Mouse (Mus musculus) layer of hippocampus, postnatal 36 days (tissue): ENCODE measurements at regions not wholly inside any gene's neighbourhood (a gene's known extent, or its start where the extent isn't known, plus 50 kb on each side); places are given as distances from the start of the nearest gene placed in this dataset.

ENCODE experiments used
- DNase-seq, 2 experiments: peaks; one replicate each; pipeline ENCODE4 v3.0.0; 2022

DNA sequence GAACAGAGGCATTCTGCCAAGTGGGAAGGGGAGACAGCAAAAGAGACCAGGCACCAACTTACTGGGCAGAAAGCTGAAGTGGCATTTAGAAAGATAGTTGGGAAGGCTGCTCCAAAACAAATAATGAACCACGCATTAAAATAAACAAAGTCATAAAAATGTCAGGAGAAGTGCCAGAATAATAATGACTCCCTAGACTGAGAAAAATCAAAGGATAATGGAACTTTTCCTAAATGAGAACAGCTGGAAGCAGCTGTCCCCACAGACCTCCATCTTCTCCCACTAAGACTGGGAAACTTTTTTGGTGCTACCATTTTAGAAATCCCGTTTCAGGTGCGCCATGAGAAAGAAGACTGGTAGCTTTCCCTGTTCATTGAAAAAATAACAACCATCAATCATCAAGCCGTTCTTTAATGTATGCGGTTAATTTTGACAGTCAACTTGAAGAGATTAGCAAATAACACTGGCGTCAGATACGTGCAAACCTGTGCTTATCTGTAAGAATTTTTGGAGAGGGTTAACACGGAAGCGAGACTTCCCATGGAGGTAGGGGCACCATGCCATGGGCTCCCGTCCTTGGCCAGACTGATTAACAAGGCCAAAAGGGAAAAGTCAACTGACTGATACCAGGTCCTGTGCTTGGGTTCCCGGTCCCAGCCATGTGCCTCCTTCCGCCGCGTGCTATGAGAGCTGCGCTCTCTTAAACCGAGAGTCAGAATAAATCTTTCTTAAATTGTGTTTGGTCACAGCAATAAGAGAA, 286.1 kb upstream of the Id4 start:
- no peak for DNase-seq

DNA sequence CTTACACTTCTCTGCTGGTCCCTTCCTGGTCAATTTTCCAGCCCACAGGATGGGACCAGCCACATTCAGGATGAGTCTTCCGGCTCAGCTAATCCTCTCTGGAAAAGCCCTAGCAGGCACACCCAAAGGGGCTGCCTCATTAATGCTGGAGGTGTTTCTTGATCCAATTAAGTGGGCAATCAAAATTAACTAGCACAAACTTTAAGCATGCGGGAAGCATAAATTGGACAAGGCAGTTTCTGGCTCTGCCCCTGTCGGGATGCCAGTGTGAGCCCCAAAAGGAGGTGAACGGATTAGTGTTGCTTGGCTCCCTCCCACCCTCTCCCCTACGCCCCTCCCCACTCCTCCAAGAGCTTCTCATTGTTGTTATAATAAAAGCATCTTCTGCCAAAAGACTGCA, 262.5 kb upstream of the Id4 start:
- no peak for DNase-seq

DNA sequence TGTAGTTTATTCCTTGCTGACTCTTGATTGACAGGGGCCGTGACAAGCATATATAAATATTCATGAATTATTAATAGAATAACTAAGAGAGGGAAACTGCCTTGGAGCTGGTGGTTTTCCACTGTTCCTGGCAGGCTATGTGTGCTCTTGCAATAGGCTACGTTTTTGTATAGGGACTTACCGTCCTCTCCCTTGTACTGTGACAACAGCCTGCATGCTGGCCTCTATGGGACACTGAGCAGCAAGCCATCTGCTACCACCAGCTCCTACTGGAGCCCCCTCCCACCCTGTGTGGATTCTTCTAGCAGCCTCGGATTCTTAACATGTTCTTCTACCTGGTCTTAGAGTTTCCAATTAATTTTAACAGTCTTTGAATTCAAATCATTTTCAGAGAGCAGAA, 261.6 kb upstream of the Id4 start:
- DNase-seq: no peak

DNA sequence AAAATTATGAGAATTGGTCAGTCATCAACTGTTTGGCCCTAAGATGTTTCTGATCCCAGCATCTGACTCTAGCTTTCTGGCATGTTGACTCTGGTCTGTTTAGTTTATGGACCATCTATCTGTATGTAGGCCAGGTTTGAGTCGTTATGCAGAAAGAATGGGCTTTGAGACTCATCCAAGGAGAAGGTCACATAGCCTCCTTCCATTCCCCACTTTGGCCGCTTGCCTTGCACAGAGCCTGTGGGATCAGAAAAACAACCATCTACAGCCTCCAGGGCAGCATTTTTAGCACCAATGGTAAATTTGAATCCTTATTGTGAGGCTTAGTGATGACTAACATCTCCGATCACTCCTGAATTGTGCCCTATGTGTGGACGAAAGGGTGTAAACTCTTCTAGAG, 257.9 kb upstream of the Id4 start:
- DNase-seq: no peak

DNA sequence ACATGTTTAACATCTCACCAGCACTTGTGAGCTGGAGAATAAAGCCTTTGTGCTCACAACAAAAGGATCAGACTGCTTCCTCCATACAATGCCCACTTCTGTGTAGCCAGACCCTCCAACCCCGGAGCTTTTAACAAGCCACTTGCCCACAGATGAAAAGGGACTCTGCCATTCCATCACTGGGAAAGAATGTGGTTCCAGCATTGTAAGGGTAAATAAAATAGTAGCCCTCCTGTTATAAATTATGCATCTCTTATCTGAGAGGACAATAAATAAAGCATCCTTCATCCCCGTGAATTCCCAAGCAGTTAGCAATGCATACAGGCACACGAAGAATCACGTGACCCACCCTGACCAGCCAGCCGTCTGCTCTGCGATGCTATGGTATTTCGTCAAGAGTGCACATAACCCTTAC, 247.7 kb upstream of the Id4 start:
- DNase-seq: no peak

DNA sequence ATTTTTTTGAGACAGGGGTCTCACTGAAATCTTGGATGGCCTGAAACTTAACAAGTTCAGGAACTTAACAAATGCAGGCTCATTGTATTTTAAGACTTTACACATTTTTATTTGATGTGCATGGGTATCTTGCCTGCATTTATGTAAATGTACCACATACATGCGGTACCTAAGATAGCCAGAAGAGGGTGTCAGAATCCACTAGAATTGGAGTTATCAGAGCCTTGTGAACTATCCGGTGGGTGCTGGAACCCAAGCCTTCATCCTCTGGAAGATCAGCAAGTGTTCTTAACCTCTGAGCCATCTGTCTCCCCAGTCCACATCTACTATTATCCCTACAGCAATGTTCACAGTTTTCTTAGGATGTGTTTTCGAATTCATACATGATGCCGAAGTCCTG, 245.7 kb upstream of the Id4 start:
- no peak for DNase-seq

DNA sequence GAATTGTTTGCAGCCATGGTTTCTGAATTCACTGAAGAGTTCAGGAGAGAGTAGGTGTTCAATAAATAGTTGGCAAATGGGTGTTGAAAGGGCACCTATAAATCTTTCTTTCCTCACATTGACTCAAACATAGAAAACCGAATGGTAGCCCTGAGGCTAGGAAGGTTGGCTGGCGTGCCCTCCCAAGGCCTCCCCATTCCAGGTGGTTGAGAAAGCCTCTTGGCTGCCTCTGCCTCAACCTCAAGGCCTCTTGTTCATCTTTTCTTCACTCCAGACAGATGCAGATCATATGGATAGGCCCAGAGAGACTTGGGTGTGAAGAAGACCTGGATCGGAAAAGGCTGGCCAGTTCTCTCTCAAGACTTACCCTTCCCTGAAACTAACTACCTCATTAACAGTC, 245.0 kb upstream of the Id4 start:
- no peak for DNase-seq

DNA sequence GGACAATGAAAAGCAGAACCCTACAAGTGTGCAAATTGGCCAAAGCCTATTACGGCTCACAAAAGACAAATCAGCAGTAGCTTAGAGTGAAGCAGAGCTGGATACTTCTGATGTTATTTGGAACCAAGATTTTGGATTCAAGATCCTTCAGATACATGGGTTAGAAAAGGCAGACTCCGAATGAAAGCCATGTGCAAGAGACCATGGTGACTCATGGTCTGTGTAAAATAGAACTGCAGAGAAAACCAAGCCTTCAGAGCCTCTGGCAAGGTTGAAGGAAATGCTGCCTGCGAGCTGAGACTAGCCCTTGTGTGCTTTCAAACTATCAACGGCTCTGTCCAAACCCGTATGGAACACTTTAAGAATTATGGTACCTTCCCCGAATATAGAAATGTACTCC, 244.4 kb upstream of the Id4 start:
- DNase-seq: no peak

DNA sequence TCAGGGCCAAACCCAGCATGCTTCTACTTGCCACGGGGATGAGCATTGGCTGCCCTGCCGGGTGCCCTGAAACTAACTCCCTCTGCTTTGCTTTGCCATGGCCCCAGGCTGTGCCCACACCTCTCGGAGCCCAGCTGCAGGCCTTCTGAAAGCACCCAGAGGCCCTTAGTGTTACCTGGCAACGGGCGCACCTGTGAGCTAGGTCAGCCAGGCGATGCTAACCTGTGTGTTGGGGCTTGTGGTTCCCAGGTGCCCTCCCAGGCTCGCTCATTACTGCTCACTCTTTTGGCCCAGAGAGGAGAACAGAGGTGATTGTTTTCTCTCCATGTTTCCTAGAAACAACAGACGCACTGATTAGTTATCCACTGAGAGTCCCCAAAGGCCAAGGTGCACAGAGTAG, 243.4 kb upstream of the Id4 start:
- DNase-seq: no peak

DNA sequence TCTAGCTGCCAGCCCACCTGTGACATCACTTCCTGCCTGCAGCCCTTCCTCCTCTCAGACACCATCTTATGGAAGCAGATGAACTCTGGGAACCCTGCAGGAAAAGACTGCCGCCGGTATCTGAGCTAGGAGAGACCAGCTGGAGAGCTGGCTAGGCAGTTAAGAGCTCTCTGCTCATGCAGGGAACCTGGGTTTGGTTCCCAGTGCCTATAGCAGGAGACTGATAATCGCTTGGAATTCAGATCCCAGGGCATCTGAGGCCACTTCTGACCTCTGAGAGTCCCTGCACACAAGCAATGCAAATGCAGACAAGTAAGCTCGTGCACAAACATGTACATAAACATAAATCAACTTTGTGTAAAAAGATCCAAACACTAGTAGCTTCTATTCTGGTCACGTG, 242.4 kb upstream of the Id4 start:
- no peak for DNase-seq

DNA sequence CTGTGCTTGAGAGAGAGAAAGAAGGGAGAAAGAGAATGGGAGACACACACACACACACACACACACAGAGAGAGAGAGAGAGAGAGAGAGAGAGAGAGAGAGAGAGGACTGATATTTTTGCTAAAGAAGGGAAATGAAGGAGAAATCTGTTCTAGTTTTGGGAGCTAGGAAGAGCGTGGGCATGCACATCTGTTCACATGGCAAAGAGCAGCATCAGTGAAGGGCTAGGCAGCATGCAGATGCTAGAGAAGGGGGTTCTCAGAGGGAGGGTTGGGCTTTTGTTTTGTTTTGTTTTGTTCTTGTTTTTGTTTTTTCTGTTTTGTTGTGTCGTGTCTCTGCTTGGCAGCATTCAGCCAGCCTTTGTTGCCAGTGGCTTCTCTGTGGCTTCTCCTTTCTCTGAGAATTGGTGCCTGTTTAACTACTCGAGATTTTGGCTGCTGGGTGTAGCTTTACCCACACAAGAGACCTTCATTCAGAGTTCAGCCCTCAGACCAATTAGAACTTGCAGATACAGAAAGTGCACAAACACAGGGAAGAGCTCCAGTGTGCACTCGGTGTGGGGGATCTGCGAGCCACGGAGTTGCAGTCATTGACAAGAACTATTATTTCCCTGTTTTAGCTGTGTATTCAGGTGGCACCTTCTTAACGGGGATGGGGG, 237.9 kb upstream of the Id4 start:
- DNase-seq: no peak

DNA sequence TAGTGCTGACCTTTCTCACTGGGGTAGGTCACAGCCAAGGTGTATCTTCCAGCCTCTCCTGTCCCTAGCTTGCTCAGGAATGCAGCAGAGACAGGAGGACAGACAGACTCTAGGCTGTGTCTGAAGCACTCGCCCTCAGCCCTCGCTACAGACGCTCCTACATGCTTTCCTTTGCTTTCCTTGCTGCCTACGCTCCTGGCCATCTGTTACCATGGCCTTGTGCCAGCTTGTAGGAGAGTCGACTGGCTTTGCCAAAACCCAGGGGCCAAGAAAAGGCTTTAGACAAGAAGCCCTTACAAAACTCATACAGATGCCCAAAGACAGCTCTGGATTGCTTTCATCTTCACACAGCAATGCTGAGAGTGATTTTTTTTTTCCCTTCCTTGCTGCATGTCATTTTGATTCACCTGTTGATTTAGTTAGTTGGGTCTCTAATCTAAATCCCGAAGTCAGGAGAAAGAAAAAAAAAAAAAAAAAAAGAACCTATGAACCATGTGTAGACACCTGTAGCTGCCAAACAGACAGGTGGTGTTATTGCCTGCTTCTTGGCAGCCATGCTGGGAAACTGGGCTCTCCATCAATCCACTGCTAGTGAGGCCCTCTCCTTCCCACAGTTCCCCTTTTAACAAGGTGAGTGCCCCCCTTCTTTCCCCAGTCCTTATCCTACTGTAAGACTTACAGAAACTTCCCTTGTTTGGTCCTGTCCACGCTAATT, 233.1 kb upstream of the Id4 start:
- DNase-seq: peak; percentile 45 to 54

DNA sequence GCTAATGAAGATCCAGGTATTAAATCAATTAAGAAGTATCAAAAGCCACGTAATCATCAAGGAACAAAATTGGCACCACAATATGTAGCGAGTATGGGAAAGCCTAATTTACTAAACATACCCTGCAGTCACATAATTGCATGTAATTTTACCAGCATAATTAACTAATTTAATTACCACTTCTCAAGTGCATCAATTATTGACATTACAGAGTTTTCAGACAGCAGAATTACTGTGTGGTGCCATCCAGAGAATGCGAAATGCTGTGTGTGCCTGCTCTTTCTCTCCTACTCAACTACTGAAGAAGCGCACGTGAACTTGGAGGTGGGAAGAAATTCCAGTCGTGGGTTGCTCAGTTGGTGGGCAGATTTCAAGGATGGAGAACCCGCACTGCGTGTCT, 229.5 kb upstream of the Id4 start:
- no peak for DNase-seq

DNA sequence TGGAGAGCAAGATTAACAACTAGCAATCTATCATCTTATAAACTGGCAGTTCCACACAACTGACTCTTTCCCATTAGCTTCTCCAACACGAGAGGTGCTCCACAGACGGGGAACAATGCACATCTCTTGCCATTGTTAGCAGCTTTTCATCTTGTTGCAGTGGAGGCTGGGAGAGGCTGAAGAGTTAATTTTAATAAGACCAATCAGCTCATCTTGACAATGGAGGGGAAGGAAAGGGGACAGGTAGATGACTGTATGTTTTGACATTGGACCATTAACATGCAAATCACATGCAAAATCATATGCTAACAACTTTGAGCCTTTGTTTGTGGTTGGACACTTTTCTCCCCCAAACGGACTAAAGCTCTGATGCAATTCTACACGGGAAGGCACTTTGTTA, 218.9 kb upstream of the Id4 start:
- no peak for DNase-seq

DNA sequence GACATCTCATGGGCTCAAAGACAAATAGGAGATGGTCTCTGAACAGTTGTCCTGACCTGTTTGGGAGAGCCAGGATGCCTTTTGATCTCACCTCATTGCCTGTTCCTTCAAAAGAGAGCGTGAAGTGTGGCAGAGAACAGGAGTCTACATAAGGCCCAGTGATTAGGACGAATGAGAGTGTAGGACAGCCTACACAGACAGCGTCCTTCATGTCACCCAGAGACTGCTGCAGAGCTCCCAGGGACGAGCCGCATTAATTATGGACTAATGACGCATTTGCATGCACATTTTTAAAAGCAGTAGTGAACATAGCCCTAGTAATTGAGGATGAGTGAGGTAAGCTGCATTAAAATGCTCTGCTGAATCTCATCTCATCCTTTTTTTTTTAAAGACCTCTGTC, 218.5 kb upstream of the Id4 start:
- no peak for DNase-seq

DNA sequence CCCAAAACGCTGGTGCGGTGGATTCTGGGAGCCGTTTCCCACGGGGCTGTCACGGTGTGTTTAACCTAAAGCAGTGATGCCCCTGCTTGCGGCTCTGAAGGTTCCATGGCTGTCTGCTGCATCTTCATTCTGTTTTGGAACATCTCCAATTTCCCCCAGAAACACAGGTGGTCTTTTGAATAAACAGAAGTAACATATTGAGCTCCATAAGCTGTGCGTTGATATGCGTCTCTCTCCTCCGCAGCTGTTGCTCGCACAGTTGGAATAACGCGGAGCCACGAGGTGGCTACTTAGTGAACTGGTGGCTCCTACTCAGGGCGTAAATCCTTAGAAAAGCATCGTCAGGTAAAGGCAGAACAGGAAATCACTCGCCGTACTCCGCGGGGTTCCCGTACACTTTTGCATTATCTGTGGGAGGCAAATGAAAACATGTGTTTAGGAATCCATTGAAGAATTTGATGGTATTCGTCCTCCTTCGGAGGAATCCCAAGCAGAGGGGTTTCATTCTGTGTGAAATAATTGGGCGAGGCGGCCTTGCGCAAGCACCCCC, 214.8 kb upstream of the Id4 start:
- DNase-seq: no peak

DNA sequence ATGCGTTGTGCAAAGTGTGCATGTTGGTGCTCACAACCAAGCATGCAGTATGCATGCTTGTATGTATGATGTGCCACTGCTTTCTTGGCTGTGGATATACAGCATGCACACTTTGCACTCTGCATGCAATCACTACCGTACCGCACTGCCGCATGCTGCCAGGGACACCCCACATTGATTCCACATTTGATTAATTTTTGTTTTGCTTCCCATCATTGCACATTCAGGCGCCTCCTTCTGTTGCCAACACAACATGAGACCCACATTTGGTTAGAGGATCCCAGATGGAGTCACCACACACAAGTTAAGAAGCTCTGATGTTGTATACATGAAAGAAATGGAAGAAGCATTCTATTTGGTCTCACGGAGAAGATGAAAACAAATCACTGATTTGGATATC, 211.2 kb upstream of the Id4 start:
- DNase-seq: no peak

DNA sequence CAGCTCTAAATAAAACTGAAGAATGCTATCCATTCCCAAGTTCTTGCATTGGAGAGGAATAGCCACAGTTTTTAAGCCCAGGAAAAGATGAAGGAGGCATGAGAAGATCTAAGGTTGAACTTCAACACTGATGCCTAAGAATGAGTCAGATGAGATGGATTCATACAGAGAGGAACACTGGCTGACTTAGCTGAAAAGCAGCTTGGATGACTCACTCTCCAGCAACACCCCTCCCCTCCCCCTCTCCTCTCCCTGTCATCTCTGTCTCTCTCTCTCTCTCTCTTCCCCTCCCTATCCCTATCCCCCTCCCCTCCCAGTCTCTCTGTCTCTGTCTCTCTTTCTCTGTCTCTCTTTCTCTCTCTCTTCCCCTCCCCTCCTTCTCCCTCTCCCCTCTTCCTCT, 186.4 kb upstream of the Id4 start:
- no peak for DNase-seq

DNA sequence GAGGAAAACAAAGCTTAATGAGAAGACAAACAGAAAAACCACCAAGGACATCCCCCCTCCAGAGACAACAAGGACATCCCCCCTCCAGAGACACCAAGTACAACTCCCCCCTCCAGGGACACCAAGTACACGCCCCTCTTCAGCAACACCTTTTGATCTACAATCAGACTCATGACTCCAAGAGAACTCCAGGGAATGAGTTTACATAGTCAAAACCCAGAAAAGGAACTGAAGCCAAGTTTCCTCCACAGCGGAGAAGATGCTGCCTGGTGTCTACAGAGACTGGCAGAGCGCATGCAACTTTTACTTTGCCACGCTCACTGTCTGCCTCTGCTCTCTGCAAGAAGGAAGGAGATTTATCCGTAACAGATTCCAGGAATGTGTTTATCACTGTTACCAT, 185.7 kb upstream of the Id4 start:
- DNase-seq: no peak

DNA sequence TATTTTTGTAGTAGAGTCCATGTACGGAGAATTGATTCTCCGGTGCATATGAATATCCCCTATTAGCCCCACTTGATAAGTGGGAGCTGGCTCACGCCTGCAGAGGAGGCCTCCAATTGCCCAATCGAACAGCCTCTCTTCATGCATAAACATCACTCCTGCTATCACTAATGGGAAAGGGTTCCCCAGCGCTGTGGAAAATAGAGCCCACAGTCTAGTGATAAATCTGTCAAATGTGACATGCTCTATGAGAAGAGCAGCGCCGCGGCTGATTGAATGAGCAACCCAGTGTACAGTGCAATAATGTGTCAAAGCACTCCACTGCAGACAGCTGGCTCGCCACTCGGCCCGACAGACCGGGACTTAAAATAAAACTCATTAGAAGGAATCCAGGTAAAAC, 182.8 kb upstream of the Id4 start:
- no peak for DNase-seq

DNA sequence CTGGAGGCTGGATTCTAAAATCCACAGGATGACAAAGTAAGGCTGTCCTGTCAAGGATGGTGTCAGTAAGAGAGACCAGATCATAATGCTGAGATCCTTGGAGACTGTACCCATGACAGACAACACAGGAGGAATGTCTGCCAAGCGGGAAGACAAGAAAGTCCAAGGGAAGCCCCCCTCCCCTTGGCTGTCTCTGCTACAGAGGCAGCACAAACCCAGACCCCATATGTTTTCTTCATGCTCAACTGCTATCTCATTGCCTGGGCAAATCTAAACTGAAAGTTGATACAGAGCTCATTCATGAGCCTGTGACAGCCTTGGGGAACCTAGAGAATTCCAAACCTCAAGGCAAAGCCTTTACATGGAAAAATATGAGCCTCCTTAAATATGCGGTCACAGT, 177.7 kb upstream of the Id4 start:
- DNase-seq: no peak

DNA sequence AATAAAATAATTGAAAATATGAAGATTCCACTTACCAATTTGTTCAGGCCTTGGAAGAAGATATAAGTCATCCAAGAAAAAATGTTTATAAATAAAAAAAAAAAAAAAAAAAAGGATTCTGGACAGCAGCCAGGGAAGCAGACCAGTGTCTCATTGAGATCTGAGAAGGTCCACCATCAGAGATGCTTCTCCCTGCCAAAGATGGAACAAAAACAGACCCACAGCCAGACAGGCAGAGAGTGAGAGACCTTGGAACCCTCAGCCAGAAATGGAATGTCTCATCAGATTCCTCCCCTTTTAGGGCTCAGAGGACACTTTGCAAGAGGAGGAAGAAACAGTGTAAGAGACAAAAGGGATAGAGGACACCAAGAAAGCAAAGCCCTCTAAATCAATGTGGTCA, 177.2 kb upstream of the Id4 start:
- DNase-seq: no peak

DNA sequence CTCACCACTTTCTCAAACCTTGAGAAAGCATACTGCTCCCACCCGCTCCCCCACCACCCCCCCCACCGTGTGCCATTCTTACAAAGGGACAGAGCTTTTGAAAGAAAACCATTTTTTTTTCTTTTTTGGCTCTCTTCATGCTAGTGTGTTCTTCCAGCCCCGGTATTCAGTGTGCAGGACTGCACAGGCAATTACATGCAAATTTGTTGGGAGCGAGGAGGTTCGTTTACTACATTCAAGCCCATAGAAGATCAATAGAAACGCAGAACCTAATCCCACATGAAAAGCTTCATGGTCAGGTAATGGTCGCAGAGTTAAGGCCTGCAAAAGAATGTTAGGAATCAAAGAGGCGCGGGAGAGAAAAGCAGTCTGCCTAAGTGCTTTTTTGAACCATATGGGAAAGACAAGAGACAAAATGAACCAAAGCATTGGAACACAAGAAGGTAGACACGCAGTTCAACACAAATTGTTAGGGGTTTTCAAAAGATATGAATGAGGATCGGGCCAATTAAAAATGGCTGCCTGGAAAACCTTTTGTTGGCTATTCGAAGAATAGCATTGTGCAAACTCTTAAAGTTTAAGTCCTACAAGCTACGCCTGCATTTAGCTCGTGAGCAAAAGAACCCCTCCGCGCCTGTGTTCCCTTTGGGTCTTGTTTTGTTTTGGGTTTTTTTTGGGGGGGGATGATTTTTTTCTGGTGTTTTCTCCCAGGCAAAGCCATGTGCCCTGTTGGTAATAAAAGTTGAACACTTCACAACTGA, 166.6 kb upstream of the Id4 start:
- DNase-seq: no peak
